In genomic region chr13:57549743-57550142, GRCm38 (mm10) we compare ENCODE assay signal across 11 mouse cellular contexts.
DNase-seq lines count a peak whose midpoint lies in the region; ATAC-seq and TF ChIP-seq lines count a peak whose summit lies in the region.
"Had no signal": no experiment of that assay in that cellular context is flagged by ENCODE, and none has a peak within 500 bp of the region (broad histone marks: within the 10 kb centered on the region; RNA-seq: fewer than 3 reads in every experiment).

No protein-coding gene starts in this region.

- H3K27ac ChIP-seq in thymus, adult 2 months (ENCODE audit: control insufficient read depth, insufficient read depth, low read length): no peak overlapping the region
- H3K27ac ChIP-seq: embryonic facial prominence, embryonic 13.5 days; hindbrain, embryonic 15.5 days had no signal

- WGBS in thymus, adult 2 months: 48% methylated on average over 5 of the region's 5 CpGs

- H3K36me3 ChIP-seq in thymus, adult 2 months (ENCODE audit: control insufficient read depth, insufficient read depth, low read length): no peaks in the 10 kb centered on the region
- H3K36me3 ChIP-seq: embryonic facial prominence, embryonic 13.5 days; hindbrain, embryonic 15.5 days had no signal

- TF ChIP-seq POLR2A in thymus, adult 2 months (IDR thresholded peaks at IDR 0.05; ENCODE audit: control insufficient read depth, extremely low read depth, insufficient read depth, low read length, poor library complexity): no peak

- H3K4me3 ChIP-seq in thymus, adult 2 months (ENCODE audit: control insufficient read depth, insufficient read depth, low read length): no peak overlapping the region
- H3K4me3 ChIP-seq: embryonic facial prominence, embryonic 13.5 days; hindbrain, embryonic 15.5 days had no signal

- TF ChIP-seq CTCF in thymus, adult 2 months (IDR thresholded peaks at IDR 0.05; ENCODE audit: borderline replicate concordance, control insufficient read depth, extremely low read depth, insufficient read depth, low read length, poor library complexity): no peak

- no peaks in the 10 kb centered on the region for H3K4me1 ChIP-seq in thymus, adult 2 months (replicated peaks; ENCODE audit: control insufficient read depth, insufficient read depth, low read length)

- peak; percentile 4 for DNase-seq in kidney, adult 18-20 months
- DNase-seq in kidney, adult 9 months: no peak
- peak; percentile 92 for DNase-seq in R1 (ENCODE audit: low read depth, low spot score)
- DNase-seq in embryo, embryonic 11.5 days (ENCODE audit: low read depth, low spot score): peak; percentile 19
- DNase-seq in lung, postnatal 14 days: peak; percentile 2
- no peak for DNase-seq in thymus, adult 2 months
- no peak for DNase-seq in frontal cortex, postnatal 14 days (ENCODE audit: low spot score in 2 of 2)

- no peaks in the 10 kb centered on the region for H3K27me3 ChIP-seq in thymus, adult 2 months (ENCODE audit: control insufficient read depth, insufficient read depth, low read length)
- H3K27me3 ChIP-seq: embryonic facial prominence, embryonic 13.5 days; hindbrain, embryonic 15.5 days had no signal

- no peak for ATAC-seq in granulocyte monocyte progenitor cell, adult 5-6 weeks (replicated peaks; ENCODE audit: poor library complexity, severe bottlenecking)
- ATAC-seq: activated CD4-positive, CD25-positive, alpha-beta regulatory T cell, adult 4 months had no signal

Comparison
In these comparisons a context has a peak if more than half of its experiments do, and no peak if none do; other contexts are left out.
1. DNase-seq: peak in kidney, adult 18-20 months (single experiment), R1 (single experiment), embryo, embryonic 11.5 days (single experiment) and lung, postnatal 14 days (single experiment); none in kidney, adult 9 months (single experiment), thymus, adult 2 months (single experiment) and frontal cortex, postnatal 14 days (0 of 2).